Mouse (Mus musculus) myocyte (in vitro differentiated cells): ENCODE data around the gene Tnrc18.
A peak's percentile ranks its signal among the peaks of the same experiment; 100 is the strongest.

Source experiments
- CEBPB ChIP-seq: IDR thresholded peaks from 2 replicates; pipeline ENCODE4 v1.6.1; 2011; ENCODE audit warnings: mild to moderate bottlenecking, moderate library complexity; ENCODE audit not compliant: poor library complexity, insufficient read depth, severe bottlenecking
- MYOG ChIP-seq, 3 experiments: IDR thresholded peaks; one replicate each; pipeline ENCODE4 v1.6.1; 2011; ENCODE audit warnings: control low read depth in 2 of 3, low read depth in 2 of 3, mild to moderate bottlenecking in 2 of 3; ENCODE audit not compliant: insufficient read length in 2 of 3, control insufficient read depth in 1 of 3, insufficient read depth in 1 of 3
- POLR2A ChIP-seq: IDR thresholded peaks from one replicate; pipeline ENCODE4 v1.6.1; 2011; ENCODE audit warnings: low read depth, mild to moderate bottlenecking, control low read depth, moderate library complexity; ENCODE audit not compliant: insufficient read length

DNA sequence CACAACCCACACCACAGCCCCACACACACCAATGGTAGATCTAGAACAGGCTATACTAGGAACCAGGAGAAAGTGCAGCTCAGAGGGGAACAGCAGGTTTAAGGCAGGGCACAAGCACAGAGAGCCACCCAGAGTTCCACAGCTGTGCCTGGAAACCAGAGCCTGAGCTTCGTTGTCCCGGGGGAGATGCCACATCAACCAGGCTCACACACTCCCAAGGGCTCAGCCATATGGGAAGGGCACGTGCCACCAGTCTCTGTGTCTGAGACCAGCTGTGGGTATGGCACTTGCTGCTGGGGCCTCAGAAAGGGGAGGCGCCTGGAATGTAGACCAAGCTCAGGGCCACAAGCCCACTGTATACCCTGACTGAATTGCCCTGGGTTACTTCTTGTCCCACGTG is 36.9 kb downstream of the Tnrc18 start:
- TF ChIP-seq POLR2A, result no peak
- TF ChIP-seq MYOG (IDR thresholded peaks at IDR 0.05; ENCODE audit: control insufficient read depth in 1 of 3, insufficient read depth in 1 of 3, insufficient read length in 2 of 3, low read depth in 2 of 3), result peak; percentile 51 to 86 (median 55)
- no peak for TF ChIP-seq CEBPB
